Mouse (Mus musculus) stomach, adult 2 months (tissue): ENCODE data around the gene Erlin1. TPM values are rescaled to one million over a fixed set of nuclear protein-coding genes. Genes with fewer than 3 reads are reported as not detected.

Experiments
- polyA plus RNA-seq: library from polyadenylated mRNA; depleted of rRNA; stranded (reverse); fragments of >200 nt; gene quantifications from 2 replicates; pipeline ENCODE4 v1.2.3, GENCODE M21; 2012; rRNA removed

Gene Erlin1
- 3.8 and 6.4 TPM in 2 replicates for polyA plus RNA-seq

DNA sequence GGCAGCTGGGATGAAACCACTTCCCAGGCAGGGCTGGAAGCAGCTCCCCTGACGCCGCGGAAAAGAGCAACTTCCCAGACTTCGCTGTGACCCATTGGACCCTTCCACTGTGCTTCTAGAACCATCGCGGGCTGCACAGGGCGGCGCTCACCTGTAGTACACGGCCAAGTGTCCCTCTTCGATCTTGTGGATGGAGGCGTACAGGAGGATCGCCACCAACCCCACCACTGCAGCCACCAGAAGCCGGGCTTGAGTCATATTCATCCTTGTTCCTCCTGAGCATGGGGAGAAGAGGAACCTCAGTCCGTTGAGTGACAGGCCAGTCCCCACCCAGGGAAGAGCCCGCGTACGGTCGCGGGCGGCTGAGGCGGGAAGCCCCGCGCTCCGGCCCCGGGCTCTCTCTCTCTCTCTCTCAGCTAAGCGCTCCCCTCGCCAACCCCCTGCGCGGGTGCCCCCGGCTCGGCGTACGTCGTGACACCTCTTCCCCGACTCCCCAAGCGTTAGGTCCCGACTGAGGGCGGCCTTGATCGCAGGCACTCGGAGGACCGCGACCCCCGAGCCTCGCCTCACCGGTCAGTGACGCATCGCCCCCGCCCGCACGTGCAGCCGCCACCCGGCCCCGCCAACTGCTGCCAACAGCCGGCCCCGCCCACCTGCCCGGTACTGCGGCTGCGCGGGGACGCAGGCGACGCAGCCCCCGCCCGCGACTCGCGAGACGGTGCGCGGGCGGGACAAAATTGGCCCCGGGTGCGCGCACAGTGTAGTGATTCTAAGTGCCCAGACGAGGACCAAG, at the start of gene Erlin1:
Gene Erlin1, minus strand, starts transcription at position 665 of the 793 bp plus-strand sequence.

DNA sequence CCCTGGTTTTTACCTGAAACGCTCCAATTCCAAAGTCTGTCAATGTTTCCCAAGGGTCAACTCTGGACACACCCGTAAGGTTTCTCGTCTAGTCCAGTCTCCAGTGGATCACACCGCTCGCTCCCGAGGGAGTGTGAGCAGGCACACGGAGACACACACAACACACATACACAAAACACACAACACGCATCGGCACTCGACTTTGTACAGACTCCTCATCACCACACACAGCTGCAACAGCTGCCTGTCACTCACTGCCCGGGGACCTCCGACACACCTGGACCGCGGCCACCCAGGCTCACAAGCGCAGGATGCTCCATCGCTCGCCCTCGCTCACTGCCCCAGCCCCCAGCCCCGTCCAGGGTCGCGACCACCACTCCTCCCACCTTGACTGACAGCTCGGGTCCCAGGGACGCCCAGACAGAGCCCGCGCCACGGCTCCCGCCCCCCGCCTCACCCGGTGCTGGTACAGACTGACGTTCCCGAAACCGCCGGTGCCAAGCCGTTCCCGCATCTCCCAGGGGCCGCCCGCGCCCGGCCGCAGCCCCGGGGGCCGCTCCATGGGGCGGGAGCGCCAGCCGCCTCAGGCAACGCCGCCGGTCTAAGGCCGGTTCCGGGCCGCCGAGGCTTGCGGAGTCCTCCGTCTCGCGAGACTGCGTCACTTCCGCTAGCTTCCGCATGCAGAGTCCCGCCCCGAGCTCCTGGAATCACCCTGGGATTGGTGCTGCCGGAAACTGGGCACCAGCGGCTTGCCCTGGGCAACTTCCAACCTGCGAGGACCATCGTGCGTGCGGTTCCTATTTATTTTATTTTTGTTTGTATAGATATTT, 37.5 kb upstream of the Erlin1 start, which contains the start of gene Chuk:
Gene Chuk, minus strand, starts transcription at position 650 of the 830 bp plus-strand sequence.

DNA sequence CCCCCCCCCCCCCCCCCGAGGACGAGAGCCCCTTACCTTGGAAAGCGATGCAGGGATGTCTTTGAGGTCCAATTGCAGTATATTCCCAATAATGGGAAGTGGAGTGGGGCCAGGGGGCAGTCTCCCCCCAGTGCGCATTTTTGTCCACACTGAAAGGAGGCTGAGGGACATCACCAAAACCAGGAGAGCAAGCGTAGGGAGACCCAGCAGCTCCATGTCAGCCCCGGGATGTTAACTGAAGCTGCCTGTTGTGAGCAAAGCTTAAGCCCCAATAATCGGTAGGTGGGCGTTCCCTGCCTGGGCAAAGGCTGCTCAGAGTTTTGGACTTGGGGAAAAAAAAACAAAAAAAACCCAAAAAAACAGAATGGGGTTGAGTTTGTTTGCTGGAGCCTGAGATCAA, 40.6 kb downstream of the Erlin1 start, which contains the start of gene Cyp2c23:
Gene Cyp2c23, minus strand, starts transcription at position 237 of the 400 bp plus-strand sequence.

DNA sequence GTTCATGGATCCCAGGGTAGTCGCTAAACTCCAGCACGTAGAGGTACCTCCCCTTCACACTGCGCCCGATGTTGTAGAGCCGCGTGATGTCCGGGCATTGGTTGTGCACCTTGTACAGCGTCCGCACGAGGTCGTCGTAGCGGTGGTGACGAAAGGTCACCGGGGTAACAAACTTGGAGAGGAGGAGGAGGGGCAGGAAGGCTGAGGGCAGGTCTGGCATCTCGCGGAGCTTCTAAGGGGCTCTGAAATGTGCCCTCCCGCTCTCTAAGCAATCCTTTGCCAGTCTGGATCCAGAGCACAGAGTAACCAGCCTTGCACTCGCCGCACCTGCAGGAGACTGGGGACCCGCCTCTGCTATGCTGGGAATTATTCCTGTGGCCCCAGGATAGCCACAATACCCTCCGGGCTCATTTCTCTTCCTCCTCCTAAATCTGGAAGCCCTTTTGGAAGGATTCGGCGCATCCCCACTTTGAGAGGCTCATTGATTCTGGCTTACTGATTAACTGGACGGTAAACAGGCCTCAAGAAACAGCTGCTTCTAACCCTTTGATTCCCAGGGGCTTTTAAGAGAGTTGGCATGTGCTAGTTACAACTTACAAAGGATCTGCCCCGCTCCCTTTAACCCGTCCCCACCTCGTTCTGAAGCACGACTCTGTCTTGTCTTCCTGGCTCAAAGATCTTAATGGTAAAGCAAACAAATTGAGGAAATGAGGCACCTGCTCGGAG, 83.4 kb downstream of the Erlin1 start, which contains the start of gene Cpn1:
Gene Cpn1, minus strand, starts transcription at position 488 of the 726 bp plus-strand sequence.

Other genes with a start within 250 kb of the Erlin1 start
- gene Dnmbp, start 129.6 kb downstream of the Erlin1 start, polyA plus RNA-seq: 10.4 and 11.3 TPM in 2 replicates
- gene Cpn1, start 83.2 kb downstream of the Erlin1 start, polyA plus RNA-seq: 19.5 and 21.7 TPM in 2 replicates
- 1.5 and 1.7 TPM in 2 replicates for gene Cyp2c23, start 40.6 kb downstream of the Erlin1 start, polyA plus RNA-seq
- 1.8 and 3.3 TPM in 2 replicates for gene Chuk, start 37.7 kb upstream of the Erlin1 start, polyA plus RNA-seq
- 0.34 and 1.0 TPM in 2 replicates for gene Cwf19l1, start 66.1 kb upstream of the Erlin1 start, polyA plus RNA-seq
- 5.2 and 5.8 TPM in 2 replicates for gene Bloc1s2, start 76.7 kb upstream of the Erlin1 start, polyA plus RNA-seq
- gene Pkd2l1, start 122.7 kb upstream of the Erlin1 start, polyA plus RNA-seq: not detected in 2 replicates
- not detected in 2 replicates for gene Scd3, start 133.5 kb upstream of the Erlin1 start, polyA plus RNA-seq
- gene Scd2, start 223.9 kb upstream of the Erlin1 start, polyA plus RNA-seq: 22.3 and 24.2 TPM in 2 replicates